Mouse (Mus musculus): Measurements from ENCODE around the gene Gpr62. TPM values are rescaled to one million over a fixed set of nuclear protein-coding genes. Genes with fewer than 3 reads are reported as not detected.
A peak's percentile ranks its signal among the peaks of the same experiment; 100 is the strongest.
"Not testable (repeated sequence)": the region's sequence is repeated elsewhere in the genome, so short reads cannot be mapped to it uniquely, and the experiment has no call there.

Gpr62 gene
- polyA plus RNA-seq (2014; fragmentation: Nextera tagmentation; extraction: Ambion mirVana): 0.12 and 0.23 TPM in 2 replicates

GRCm38 (mm10) chr9:106465571-106466200, at the start of gene Gpr62:
Gene Gpr62, minus strand, starts transcription at chr9:106465938.
- H3K36me3 ChIP-seq (ENCODE audit: control insufficient read depth, insufficient read depth, low read length): peaks cover 21% of the 10 kb centered on the region
- H3K9me3 ChIP-seq (ENCODE audit: control insufficient read depth, low read length): no peaks in the 10 kb centered on the region
- DNase-seq (ENCODE audit: low spot score, missing footprints) (no peak), ATAC-seq (ENCODE audit: low FRiP score) (0 out of 2 replicates have a peak, but pooled peaks have one; percentile 1)
- H3K27ac ChIP-seq (ENCODE audit: low read depth, low read length): peak within 1 kb of the TSS; percentile 59
- peak within 1 kb of the TSS; percentile 38 for H3K4me3 ChIP-seq (ENCODE audit: low read depth, low read length)
- H3K4me1 ChIP-seq (ENCODE audit: control insufficient read depth, insufficient read depth, low read length): peaks cover 11% of the 10 kb centered on the region
- H3K9ac ChIP-seq (ENCODE audit: low read length): peak within 1 kb of the TSS; percentile 70
- WGBS: 36% methylated on average over 26 of the region's 26 CpGs
- H3K4me2 ChIP-seq: peak within 1 kb of the TSS; percentile 79
- peaks cover 7% of the 10 kb centered on the region for H3K27me3 ChIP-seq (ENCODE audit: control insufficient read depth, insufficient read depth, low read length)

- H3K4me2 ChIP-seq: no peak within 1 kb of the TSS
- no peak for DNase-seq (ENCODE audit: low spot score, missing footprints)
- no peak within 1 kb of the TSS for H3K4me3 ChIP-seq (ENCODE audit: low read depth, low read length)
- H3K9me3 ChIP-seq (ENCODE audit: control insufficient read depth, low read length): no peaks in the 10 kb centered on the region
- no peak within 1 kb of the TSS for H3K27ac ChIP-seq (ENCODE audit: low read depth, low read length)
- H3K4me1 ChIP-seq (ENCODE audit: control insufficient read depth, insufficient read depth, low read length): no peaks in the 10 kb centered on the region
- no peak within 1 kb of the TSS for H3K9ac ChIP-seq (ENCODE audit: low read length)
- no peaks in the 10 kb centered on the region for H3K27me3 ChIP-seq (ENCODE audit: control insufficient read depth, insufficient read depth, low read length)
- ATAC-seq (ENCODE audit: low FRiP score): no peak
- WGBS: 91% methylated on average over 4 of the region's 4 CpGs
- H3K36me3 ChIP-seq (ENCODE audit: control insufficient read depth, insufficient read depth, low read length): no peaks in the 10 kb centered on the region
Observed at GRCm38 (mm10) chr9:106514273-106514672, 48.5 kb upstream of the Gpr62 start, which contains the start of gene Iqcf5. Gene Iqcf5, plus strand, starts transcription at chr9:106514573.

- Histone ChIP-seq H3K9ac (ENCODE audit: low read length) (no peak overlapping the region), H3K27me3 (ENCODE audit: control insufficient read depth, insufficient read depth, low read length) (no peaks in the 10 kb centered on the region), H3K4me2 (no peak overlapping the region), H3K4me1 (ENCODE audit: control insufficient read depth, insufficient read depth, low read length) (no peaks in the 10 kb centered on the region), H3K36me3 (ENCODE audit: control insufficient read depth, insufficient read depth, low read length) (no peaks in the 10 kb centered on the region), H3K27ac (ENCODE audit: low read depth, low read length) (no peak overlapping the region), H3K4me3 (ENCODE audit: low read depth, low read length) (no peak overlapping the region), H3K9me3 (ENCODE audit: control insufficient read depth, low read length) (no peaks in the 10 kb centered on the region)
- ATAC-seq (ENCODE audit: low FRiP score) (no peak), DNase-seq (ENCODE audit: low spot score, missing footprints) (no peak)
- WGBS: 78% methylated on average over 6 of the region's 6 CpGs
Observed at GRCm38 (mm10) chr9:106513566-106513965, 47.8 kb upstream of the Gpr62 start.

- H3K4me2 ChIP-seq: no peak overlapping the region
- H3K4me1 ChIP-seq (ENCODE audit: control insufficient read depth, insufficient read depth, low read length): no peaks in the 10 kb centered on the region
- H3K9me3 ChIP-seq (ENCODE audit: control insufficient read depth, low read length): no peaks in the 10 kb centered on the region
- WGBS: 77% methylated on average over 13 of the region's 13 CpGs
- no peak for ATAC-seq (ENCODE audit: low FRiP score)
- no peak overlapping the region for H3K9ac ChIP-seq (ENCODE audit: low read length)
- H3K27me3 ChIP-seq (ENCODE audit: control insufficient read depth, insufficient read depth, low read length): no peaks in the 10 kb centered on the region
- DNase-seq (ENCODE audit: low spot score, missing footprints): no peak
- no peaks in the 10 kb centered on the region for H3K36me3 ChIP-seq (ENCODE audit: control insufficient read depth, insufficient read depth, low read length)
- H3K4me3 ChIP-seq (ENCODE audit: low read depth, low read length): no peak overlapping the region
- no peak overlapping the region for H3K27ac ChIP-seq (ENCODE audit: low read depth, low read length)
Observed at GRCm38 (mm10) chr9:106512729-106513450, 47.2 kb upstream of the Gpr62 start.

- ATAC-seq (ENCODE audit: low FRiP score): no peak
- H3K9ac ChIP-seq (ENCODE audit: low read length): no peak overlapping the region
- H3K4me1 ChIP-seq (ENCODE audit: control insufficient read depth, insufficient read depth, low read length): no peaks in the 10 kb centered on the region
- H3K4me2 ChIP-seq: no peak overlapping the region
- no peak overlapping the region for H3K27ac ChIP-seq (ENCODE audit: low read depth, low read length)
- H3K9me3 ChIP-seq (ENCODE audit: control insufficient read depth, low read length): no peaks in the 10 kb centered on the region
- no peaks in the 10 kb centered on the region for H3K36me3 ChIP-seq (ENCODE audit: control insufficient read depth, insufficient read depth, low read length)
- H3K27me3 ChIP-seq (ENCODE audit: control insufficient read depth, insufficient read depth, low read length): no peaks in the 10 kb centered on the region
- no peak overlapping the region for H3K4me3 ChIP-seq (ENCODE audit: low read depth, low read length)
- no peak for DNase-seq (ENCODE audit: low spot score, missing footprints)
- WGBS: 92% methylated on average over 10 of the region's 10 CpGs
Observed at GRCm38 (mm10) chr9:106509356-106509755, 43.6 kb upstream of the Gpr62 start.

- no peak for DNase-seq (ENCODE audit: low spot score, missing footprints)
- WGBS: 76% methylated on average over 6 of the region's 6 CpGs
- Histone ChIP-seq H3K27ac (ENCODE audit: low read depth, low read length) (no peak overlapping the region), H3K36me3 (ENCODE audit: control insufficient read depth, insufficient read depth, low read length) (no peaks in the 10 kb centered on the region), H3K4me1 (ENCODE audit: control insufficient read depth, insufficient read depth, low read length) (no peaks in the 10 kb centered on the region), H3K9me3 (ENCODE audit: control insufficient read depth, low read length) (no peaks in the 10 kb centered on the region), H3K4me3 (ENCODE audit: low read depth, low read length) (no peak overlapping the region), H3K9ac (ENCODE audit: low read length) (no peak overlapping the region), H3K4me2 (no peak overlapping the region), H3K27me3 (ENCODE audit: control insufficient read depth, insufficient read depth, low read length) (no peaks in the 10 kb centered on the region)
- no peak for ATAC-seq (ENCODE audit: low FRiP score)
Observed at GRCm38 (mm10) chr9:106504246-106504645, 38.5 kb upstream of the Gpr62 start.

- DNase-seq (ENCODE audit: low spot score, missing footprints) (no peak), ATAC-seq (ENCODE audit: low FRiP score) (no peak)
- Histone ChIP-seq H3K4me2 (no peak overlapping the region), H3K9ac (ENCODE audit: low read length) (no peak overlapping the region), H3K27ac (ENCODE audit: low read depth, low read length) (no peak overlapping the region), H3K9me3 (ENCODE audit: control insufficient read depth, low read length) (no peaks in the 10 kb centered on the region), H3K4me1 (ENCODE audit: control insufficient read depth, insufficient read depth, low read length) (no peaks in the 10 kb centered on the region), H3K36me3 (ENCODE audit: control insufficient read depth, insufficient read depth, low read length) (no peaks in the 10 kb centered on the region), H3K4me3 (ENCODE audit: low read depth, low read length) (no peak overlapping the region), H3K27me3 (ENCODE audit: control insufficient read depth, insufficient read depth, low read length) (no peaks in the 10 kb centered on the region)
- WGBS: 87% methylated on average over 22 of the region's 22 CpGs
Observed at GRCm38 (mm10) chr9:106501846-106502245, 36.1 kb upstream of the Gpr62 start.

GRCm38 (mm10) chr9:106499667-106500066, 33.9 kb upstream of the Gpr62 start, which contains the start of gene Iqcf1:
Gene Iqcf1, plus strand, starts transcription at chr9:106499967.
- Histone ChIP-seq H3K9ac (ENCODE audit: low read length) (no peak within 1 kb of the TSS), H3K9me3 (ENCODE audit: control insufficient read depth, low read length) (no peaks in the 10 kb centered on the region), H3K27ac (ENCODE audit: low read depth, low read length) (no peak within 1 kb of the TSS), H3K27me3 (ENCODE audit: control insufficient read depth, insufficient read depth, low read length) (no peaks in the 10 kb centered on the region), H3K4me2 (no peak within 1 kb of the TSS), H3K36me3 (ENCODE audit: control insufficient read depth, insufficient read depth, low read length) (no peaks in the 10 kb centered on the region), H3K4me1 (ENCODE audit: control insufficient read depth, insufficient read depth, low read length) (no peaks in the 10 kb centered on the region), H3K4me3 (ENCODE audit: low read depth, low read length) (no peak within 1 kb of the TSS)
- ATAC-seq (ENCODE audit: low FRiP score) (no peak), DNase-seq (ENCODE audit: low spot score, missing footprints) (no peak)
- WGBS: 93% methylated on average over 6 of the region's 6 CpGs

- H3K4me2 ChIP-seq; ATAC-seq (ENCODE audit: low FRiP score); H3K9me3 ChIP-seq (ENCODE audit: control insufficient read depth, low read length); H3K9ac ChIP-seq (ENCODE audit: low read length); H3K27me3 ChIP-seq (ENCODE audit: control insufficient read depth, insufficient read depth, low read length); H3K4me3 ChIP-seq (ENCODE audit: low read depth, low read length); DNase-seq (ENCODE audit: low spot score, missing footprints); H3K4me1 ChIP-seq (ENCODE audit: control insufficient read depth, insufficient read depth, low read length); H3K27ac ChIP-seq (ENCODE audit: low read depth, low read length): not testable (repeated sequence)
- H3K36me3 ChIP-seq (ENCODE audit: control insufficient read depth, insufficient read depth, low read length): peaks cover 13% of the 10 kb centered on the region
- 81% methylated on average over 6 of the region's 6 CpGs for WGBS
Observed at GRCm38 (mm10) chr9:106487602-106488001, 21.9 kb upstream of the Gpr62 start.
